ENCODE assay signal across 31 mouse cellular contexts in the genomic region with DNA sequence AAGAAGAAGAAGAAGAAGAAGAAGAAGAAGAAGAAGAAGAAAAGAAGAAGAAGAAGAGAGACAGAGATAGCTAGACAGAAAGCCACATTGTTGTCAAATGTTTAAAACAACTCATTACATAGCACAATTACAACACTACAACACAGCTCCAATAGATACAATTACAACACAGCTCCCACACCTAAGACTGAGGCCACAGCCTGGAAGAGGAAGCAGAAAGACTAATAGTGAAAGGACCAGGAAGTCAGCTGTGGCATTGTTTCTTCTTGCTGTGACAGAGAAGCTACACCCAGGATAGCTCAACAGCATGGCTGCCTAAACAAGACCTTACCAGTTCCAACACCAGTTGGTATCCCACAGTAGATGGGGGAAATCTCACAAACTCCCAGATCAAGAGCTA. TPM values are rescaled to one million over a fixed set of nuclear protein-coding genes. Genes with fewer than 3 reads are reported as not detected.
A peak's percentile ranks its signal among the peaks of the same experiment; 100 is the strongest.
DNase-seq lines count a peak whose midpoint lies in the region; ATAC-seq and TF ChIP-seq lines count a peak whose summit lies in the region.
"Had no signal": no experiment of that assay in that cellular context is flagged by ENCODE, and none has a peak within 500 bp of the region (broad histone marks: within the 10 kb centered on the region; RNA-seq: fewer than 3 reads in every experiment).

No protein-coding gene starts in this region.

- TF ChIP-seq RAD21 in MEL (IDR thresholded peaks at IDR 0.05; ENCODE audit: low read depth, low read length) = no peak

- ATAC-seq in megakaryocyte, adult 5-6 weeks (ENCODE audit: poor library complexity, severe bottlenecking) = peak; percentile 90
- ATAC-seq in neutrophil, adult 5-6 weeks (ENCODE audit: extremely low read depth, insufficient number of reproducible peaks, low FRiP score, poor library complexity, severe bottlenecking) = 0 out of 2 replicates have a peak, but pooled peaks have one; percentile 19
- no peak for ATAC-seq in hindbrain, embryonic 14.5 days (ENCODE audit: low FRiP score)
- no peak for ATAC-seq in midbrain, embryonic 16.5 days
- ATAC-seq: activated CD4-positive, CD25-positive, alpha-beta regulatory T cell, adult 4 months; forebrain, embryonic 14.5 days; forebrain, postnatal 0 days; hindbrain, embryonic 16.5 days; intestine, embryonic 15.5 days had no signal

- no peak overlapping the region for H3K27ac ChIP-seq in MEL (ENCODE audit: control insufficient read depth, low read depth, low read length)
- no peak overlapping the region for H3K27ac ChIP-seq in hindbrain, embryonic 14.5 days
- H3K27ac ChIP-seq in midbrain, embryonic 16.5 days (ENCODE audit: low read length) = no peak overlapping the region
- H3K27ac ChIP-seq: embryonic facial prominence, embryonic 12.5 days; embryonic facial prominence, embryonic 15.5 days; heart, adult 2 months; hindbrain, embryonic 12.5 days; intestine, embryonic 15.5 days had no signal

- H3K36me3 ChIP-seq in MEL (ENCODE audit: control insufficient read depth in 1 of 2, insufficient read depth in 2 of 2, low read length in 2 of 2) = no peaks in the 10 kb centered on the region
- H3K36me3 ChIP-seq in hindbrain, embryonic 14.5 days (replicated peaks; ENCODE audit: control insufficient read depth, insufficient read depth) = no peaks in the 10 kb centered on the region
- H3K36me3 ChIP-seq in midbrain, embryonic 16.5 days (ENCODE audit: control insufficient read depth, insufficient read depth, low read length) = no peaks in the 10 kb centered on the region
- H3K36me3 ChIP-seq: embryonic facial prominence, embryonic 12.5 days; embryonic facial prominence, embryonic 15.5 days; hindbrain, embryonic 12.5 days; intestine, embryonic 15.5 days had no signal

- no peaks in the 10 kb centered on the region; a peak in 1 of 4 replicates for H3K27me3 ChIP-seq in MEL (ENCODE audit: control insufficient read depth in 1 of 2, insufficient read depth in 2 of 2, low read length in 2 of 2)
- H3K27me3 ChIP-seq in hindbrain, embryonic 14.5 days (ENCODE audit: control insufficient read depth, insufficient read depth, low read length) = no peaks in the 10 kb centered on the region
- no peaks in the 10 kb centered on the region for H3K27me3 ChIP-seq in midbrain, embryonic 16.5 days (ENCODE audit: control insufficient read depth, insufficient read depth, low read depth, low read length)
- H3K27me3 ChIP-seq: embryonic facial prominence, embryonic 12.5 days; embryonic facial prominence, embryonic 15.5 days; hindbrain, embryonic 12.5 days; intestine, embryonic 15.5 days had no signal

- no peak for TF ChIP-seq EP300 in MEL (IDR thresholded peaks at IDR 0.05; ENCODE audit: low read depth in 1 of 2, low read length in 2 of 2)

- no peaks in the 10 kb centered on the region for H3K4me1 ChIP-seq in MEL (ENCODE audit: control insufficient read depth in 1 of 2, insufficient read depth in 2 of 2, low read length in 2 of 2)
- no peaks in the 10 kb centered on the region for H3K4me1 ChIP-seq in hindbrain, embryonic 14.5 days (replicated peaks; ENCODE audit: control insufficient read depth, insufficient read depth, low read length)
- no peaks in the 10 kb centered on the region for H3K4me1 ChIP-seq in midbrain, embryonic 16.5 days (ENCODE audit: control insufficient read depth, insufficient read depth, low read length)
- H3K4me1 ChIP-seq: embryonic facial prominence, embryonic 12.5 days; hindbrain, embryonic 12.5 days; intestine, embryonic 15.5 days had no signal

- H3K9me3 ChIP-seq in MEL (replicated peaks; ENCODE audit: insufficient read depth, low read length) = no peaks in the 10 kb centered on the region
- H3K9me3 ChIP-seq in hindbrain, embryonic 14.5 days (ENCODE audit: control insufficient read depth, low read length) = no peaks in the 10 kb centered on the region
- H3K9me3 ChIP-seq in midbrain, embryonic 16.5 days (replicated peaks; ENCODE audit: control insufficient read depth, low read length, poor library complexity, severe bottlenecking) = no peaks in the 10 kb centered on the region
- H3K9me3 ChIP-seq: embryonic facial prominence, embryonic 12.5 days; embryonic facial prominence, embryonic 15.5 days; hindbrain, embryonic 12.5 days; intestine, embryonic 15.5 days had no signal

- no peak for TF ChIP-seq CTCF in MEL (IDR thresholded peaks at IDR 0.05 in 2 of 3, conservative IDR thresholded peaks at IDR 0.05 in 1 of 3; ENCODE audit: control insufficient read depth in 1 of 3, insufficient read depth in 1 of 3, low read depth in 2 of 3, low read length in 3 of 3, poor library complexity in 1 of 3, severe bottlenecking in 1 of 3)

- no peak overlapping the region for H3K4me3 ChIP-seq in MEL (ENCODE audit: control insufficient read depth in 1 of 2, insufficient read depth in 1 of 2, low read depth in 2 of 2, low read length in 2 of 2)
- no peak overlapping the region for H3K4me3 ChIP-seq in hindbrain, embryonic 14.5 days (replicated peaks; ENCODE audit: low read length)
- no peak overlapping the region for H3K4me3 ChIP-seq in midbrain, embryonic 16.5 days (ENCODE audit: low read depth, low read length)
- H3K4me3 ChIP-seq: embryonic facial prominence, embryonic 12.5 days; embryonic facial prominence, embryonic 15.5 days; heart, adult 2 months; hindbrain, embryonic 12.5 days; intestine, embryonic 15.5 days had no signal

- TF ChIP-seq POLR2A in MEL (IDR thresholded peaks at IDR 0.05; ENCODE audit: control insufficient read depth in 1 of 2, insufficient read depth in 1 of 2, low read depth in 1 of 2, low read length in 2 of 2, poor library complexity in 1 of 2) = no peak

- H3K9ac ChIP-seq in MEL (ENCODE audit: control insufficient read depth, low read depth, low read length, poor library complexity, severe bottlenecking) = no peak overlapping the region
- no peak overlapping the region for H3K9ac ChIP-seq in hindbrain, embryonic 14.5 days
- H3K9ac ChIP-seq in midbrain, embryonic 16.5 days (ENCODE audit: low read depth, low read length) = no peak overlapping the region
- H3K9ac ChIP-seq: embryonic facial prominence, embryonic 12.5 days; embryonic facial prominence, embryonic 15.5 days; forebrain, postnatal 0 days; hindbrain, embryonic 12.5 days; intestine, embryonic 15.5 days had no signal

- H3K4me2 ChIP-seq in hindbrain, embryonic 14.5 days (replicated peaks) = no peak overlapping the region
- no peak overlapping the region for H3K4me2 ChIP-seq in midbrain, embryonic 16.5 days (ENCODE audit: low read length)
- H3K4me2 ChIP-seq: embryonic facial prominence, embryonic 12.5 days; embryonic facial prominence, embryonic 15.5 days; heart, embryonic 11.5 days; hindbrain, embryonic 12.5 days; intestine, embryonic 15.5 days had no signal

- H3K79me2 ChIP-seq in MEL (ENCODE audit: control insufficient read depth, insufficient read depth, low read length, poor library complexity) = no peaks in the 10 kb centered on the region

- DNase-seq in A20 (ENCODE audit: low read depth, low spot score) (peak; percentile 49), MEL (ENCODE audit: low read depth, low spot score) (peak; percentile 10)
- DNase-seq in hindbrain, embryonic 14.5 days (ENCODE audit: low spot score) = no peak
- DNase-seq in adrenal gland, postnatal 36 days = no peak
- DNase-seq: adrenal gland, adult 8-10 months; adrenal gland, postnatal 25 days; B cell, adult 2 months; cerebellum, adult 18-20 months; cerebellum, adult 9-10 months; cerebellum, postnatal 14 days; forebrain, postnatal 0 days; gastrocnemius, postnatal 25 days; heart, adult 2 months had no signal

RNA-seq across cellular contexts. Expression of a gene that starts 7.2 kb away (rescaled TPM):
- total RNA-seq in MEL (2012; rRNA removed) = 0.10 TPM in 1 of 2 replicates, not detected in the other
- polyA plus RNA-seq in MEL (2012; ENCODE audit: insufficient read depth in 1 of 2, insufficient read length in 2 of 2, low read depth in 1 of 2, low replicate concordance in 2 of 2, missing spikeins in 1 of 2) = under 1 TPM in 1 of 2 experiments, not detected in 1; 0.43 TPM
- 1.1 and 1.2 TPM in 2 replicates for total RNA-seq in megakaryocyte, adult 5-6 weeks (2015)
- 0.26 and 0.77 TPM in 2 replicates for total RNA-seq in megakaryocyte, adult 5-6 weeks (2017)
- 0.61 and 0.81 TPM in 2 replicates for total RNA-seq in neutrophil, adult 5-6 weeks (2017)
- polyA plus RNA-seq in hindbrain, embryonic 14.5 days (2014; fragmentation: Nextera tagmentation; extraction: Ambion mirVana) = 2.3 TPM in 2 replicates
- 1 to 10 TPM; 2.2 to 3.5 TPM for total RNA-seq in adrenal gland, postnatal 36 days (2021)
- polyA plus RNA-seq in midbrain, embryonic 16.5 days (2015; fragmentation: Nextera tagmentation; extraction: Ambion mirVana) = 3.2 and 5.2 TPM in 2 replicates

RNA-seq across cellular contexts. Expression of a gene that starts 16.8 kb away (rescaled TPM):
- total RNA-seq in MEL (2012; rRNA removed) = not detected in 2 replicates
- not detected for polyA plus RNA-seq in MEL (2012; ENCODE audit: insufficient read depth in 1 of 2, insufficient read length in 2 of 2, low read depth in 1 of 2, low replicate concordance in 2 of 2, missing spikeins in 1 of 2)
- total RNA-seq in megakaryocyte, adult 5-6 weeks (2015) = 0.58 and 0.93 TPM in 2 replicates
- 0.08 and 0.70 TPM in 2 replicates for total RNA-seq in megakaryocyte, adult 5-6 weeks (2017)
- not detected in 2 replicates for total RNA-seq in neutrophil, adult 5-6 weeks (2017)
- 8.5 and 11.5 TPM in 2 replicates for polyA plus RNA-seq in hindbrain, embryonic 14.5 days (2014; fragmentation: Nextera tagmentation; extraction: Ambion mirVana)
- 1 to 10 TPM in 1 of 2 experiments, under 1 TPM in 1; 0.86 to 1.6 TPM for total RNA-seq in adrenal gland, postnatal 36 days (2021)
- 15.1 and 17.3 TPM in 2 replicates for polyA plus RNA-seq in midbrain, embryonic 16.5 days (2015; fragmentation: Nextera tagmentation; extraction: Ambion mirVana)
- total RNA-seq: hematopoietic stem cell, adult 5-6 weeks had no signal

RNA-seq across cellular contexts. Expression of a gene that starts 32.2 kb away (rescaled TPM):
- 137 and 141 TPM in 2 replicates for total RNA-seq in MEL (2012; rRNA removed)
- polyA plus RNA-seq in MEL (2012; ENCODE audit: insufficient read depth in 1 of 2, insufficient read length in 2 of 2, low read depth in 1 of 2, low replicate concordance in 2 of 2, missing spikeins in 1 of 2) = 100 to 1,000 TPM in 1 of 2 experiments, not detected in 1; 126 TPM
- 67.6 and 79.2 TPM in 2 replicates for total RNA-seq in megakaryocyte, adult 5-6 weeks (2015)
- total RNA-seq in megakaryocyte, adult 5-6 weeks (2017) = 29.1 and 32.0 TPM in 2 replicates
- 18.0 and 19.4 TPM in 2 replicates for total RNA-seq in neutrophil, adult 5-6 weeks (2017)
- 113 and 118 TPM in 2 replicates for polyA plus RNA-seq in hindbrain, embryonic 14.5 days (2014; fragmentation: Nextera tagmentation; extraction: Ambion mirVana)
- 10 to 100 TPM; 81.4 to 86.2 TPM for total RNA-seq in adrenal gland, postnatal 36 days (2021)
- 95.8 and 99.4 TPM in 2 replicates for polyA plus RNA-seq in midbrain, embryonic 16.5 days (2015; fragmentation: Nextera tagmentation; extraction: Ambion mirVana)

RNA-seq across cellular contexts. Expression of a gene that starts 32.3 kb away (rescaled TPM):
- total RNA-seq in MEL (2012; rRNA removed) = 19.2 and 21.3 TPM in 2 replicates
- polyA plus RNA-seq in MEL (2012; ENCODE audit: insufficient read depth in 1 of 2, insufficient read length in 2 of 2, low read depth in 1 of 2, low replicate concordance in 2 of 2, missing spikeins in 1 of 2) = 10 to 100 TPM in 1 of 2 experiments, not detected in 1; 51.4 TPM
- 4.8 and 4.9 TPM in 2 replicates for total RNA-seq in megakaryocyte, adult 5-6 weeks (2015)
- 5.6 and 6.9 TPM in 2 replicates for total RNA-seq in megakaryocyte, adult 5-6 weeks (2017)
- 5.9 and 6.1 TPM in 2 replicates for total RNA-seq in neutrophil, adult 5-6 weeks (2017)
- polyA plus RNA-seq in hindbrain, embryonic 14.5 days (2014; fragmentation: Nextera tagmentation; extraction: Ambion mirVana) = 16.6 and 18.2 TPM in 2 replicates
- total RNA-seq in adrenal gland, postnatal 36 days (2021) = 10 to 100 TPM; 18.5 to 18.8 TPM
- polyA plus RNA-seq in midbrain, embryonic 16.5 days (2015; fragmentation: Nextera tagmentation; extraction: Ambion mirVana) = 15.6 and 16.4 TPM in 2 replicates

RNA-seq across cellular contexts. Expression of a gene that starts 46.5 kb away (rescaled TPM):
- total RNA-seq in MEL (2012; rRNA removed) = not detected in 2 replicates
- under 1 TPM in 1 of 2 experiments, not detected in 1; 0.11 TPM for polyA plus RNA-seq in MEL (2012; ENCODE audit: insufficient read depth in 1 of 2, insufficient read length in 2 of 2, low read depth in 1 of 2, low replicate concordance in 2 of 2, missing spikeins in 1 of 2)
- not detected in 2 replicates for total RNA-seq in megakaryocyte, adult 5-6 weeks (2015)
- not detected in 2 replicates for total RNA-seq in megakaryocyte, adult 5-6 weeks (2017)
- total RNA-seq in neutrophil, adult 5-6 weeks (2017) = not detected in 2 replicates
- 0.33 and 0.65 TPM in 2 replicates for polyA plus RNA-seq in hindbrain, embryonic 14.5 days (2014; fragmentation: Nextera tagmentation; extraction: Ambion mirVana)
- not detected for total RNA-seq in adrenal gland, postnatal 36 days (2021)
- 0.61 and 0.95 TPM in 2 replicates for polyA plus RNA-seq in midbrain, embryonic 16.5 days (2015; fragmentation: Nextera tagmentation; extraction: Ambion mirVana)
- total RNA-seq: adrenal gland, adult 8-10 months; adrenal gland, postnatal 25 days; forebrain, postnatal 0 days; gastrocnemius, adult 8-10 months; gastrocnemius, postnatal 25 days; heart, adult 2 months; heart, postnatal 25 days; hematopoietic stem cell, adult 5-6 weeks had no signal
- polyA plus RNA-seq: activated CD4-positive, CD25-positive, alpha-beta regulatory T cell, adult 4 months; forebrain, embryonic 11.5 days; forebrain, embryonic 14.5 days; gonadal fat pad, adult 2 months; heart, adult 2 months; heart, embryonic 11.5 days; heart, embryonic 14.5 days; heart, postnatal 0 days; intestine, embryonic 15.5 days had no signal

Comparison
In these comparisons a context has a peak if more than half of its experiments do, and no peak if none do; other contexts are left out.
1. DNase-seq: peak in A20 (single experiment) and MEL (single experiment); none in hindbrain, embryonic 14.5 days (single experiment) and adrenal gland, postnatal 36 days (0 of 2).
2. ATAC-seq: peak in megakaryocyte, adult 5-6 weeks (single experiment) and neutrophil, adult 5-6 weeks (single experiment); none in hindbrain, embryonic 14.5 days (single experiment) and midbrain, embryonic 16.5 days (single experiment).